Mouse (Mus musculus): ENCODE measurements at regions not wholly inside any gene's neighbourhood (a gene's known extent, or its start where the extent isn't known, plus 50 kb on each side); places are given as distances from the start of the nearest gene placed in this dataset.

DNA sequence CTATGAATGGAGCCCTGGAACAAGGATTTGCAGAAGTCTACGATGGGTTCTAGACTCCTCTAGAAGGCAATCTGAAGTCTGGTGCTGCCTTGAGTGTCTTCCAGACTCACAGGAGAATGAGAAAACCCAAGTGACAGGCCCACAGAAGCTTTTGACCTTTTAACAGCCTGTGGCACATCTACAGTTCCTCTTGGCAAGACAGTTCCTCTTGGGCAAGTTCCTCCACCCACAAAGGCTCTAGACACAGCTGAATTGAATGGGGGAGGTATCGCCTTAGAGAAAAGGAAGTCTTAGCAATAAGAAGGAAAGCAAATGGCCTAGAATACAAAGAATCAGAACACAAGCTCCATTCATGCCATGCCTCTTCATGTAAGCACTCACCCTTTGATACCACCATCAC lies 1402.3 kb upstream of the Lrrc6 start:
- peak; percentile 89 for ATAC-seq (ENCODE audit: poor library complexity, severe bottlenecking)

DNA sequence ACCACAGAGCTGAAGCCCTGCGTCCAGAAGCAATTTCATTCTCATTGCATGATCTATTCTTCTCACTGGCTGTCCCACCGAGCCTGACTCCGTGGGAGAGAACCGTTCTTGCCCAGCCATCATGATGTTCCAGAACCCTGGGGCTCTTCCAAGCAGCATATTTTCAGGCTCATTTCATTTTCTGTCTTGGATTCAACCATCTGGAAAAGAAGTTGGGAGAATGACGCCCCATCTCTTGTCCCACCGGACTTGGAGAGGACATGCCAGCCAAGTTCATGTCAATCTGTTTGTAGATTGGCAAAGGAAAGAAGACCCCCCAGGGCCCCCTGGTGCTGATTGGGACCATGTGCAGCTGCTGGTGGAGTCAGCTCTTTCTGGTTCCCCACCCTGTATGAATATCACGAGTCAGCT lies 1400.5 kb upstream of the Lrrc6 start:
- ATAC-seq (ENCODE audit: poor library complexity, severe bottlenecking) = no peak

DNA sequence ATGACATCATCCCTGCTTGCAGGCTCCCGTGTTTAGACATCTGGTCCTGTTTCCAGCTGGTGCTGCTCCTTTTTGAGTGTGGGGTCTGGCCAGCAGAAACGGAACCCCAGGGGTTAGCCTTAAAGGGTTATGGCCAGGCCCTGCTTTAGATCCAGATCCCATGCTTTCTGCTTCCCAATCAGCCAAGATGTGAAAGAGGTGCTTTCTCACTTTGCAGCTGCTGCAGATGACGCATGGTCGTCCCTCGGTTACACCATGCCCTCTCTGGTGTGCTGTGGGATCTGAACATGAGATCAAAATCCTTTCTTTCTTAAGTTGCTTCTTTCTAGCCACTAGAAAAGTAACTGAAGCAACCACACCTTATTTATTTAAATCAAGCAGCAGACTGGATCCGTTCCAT lies 1399.1 kb upstream of the Lrrc6 start:
- no peak for ATAC-seq (ENCODE audit: poor library complexity, severe bottlenecking)

DNA sequence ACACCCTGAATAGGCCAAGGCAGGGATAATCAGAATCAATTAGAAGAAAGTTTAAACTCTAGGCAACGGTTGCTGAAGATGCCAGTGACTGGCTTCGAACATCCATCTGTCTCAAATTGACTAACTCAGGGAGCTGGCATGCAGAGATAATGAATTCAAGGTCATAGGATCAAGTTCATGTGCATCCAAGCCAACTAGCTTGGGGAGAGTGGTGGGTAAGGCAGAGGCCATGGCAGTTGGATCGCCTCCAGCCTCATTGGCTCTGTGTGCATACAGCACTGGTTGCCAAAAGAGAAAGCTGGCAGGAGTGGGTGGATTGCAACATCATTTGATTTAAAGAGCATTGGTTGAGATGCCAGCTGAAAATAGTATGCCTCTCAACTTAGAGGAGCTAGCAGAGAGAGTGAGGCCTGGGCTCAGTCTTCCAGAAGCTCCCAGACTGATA lies 1398.3 kb upstream of the Lrrc6 start:
- ATAC-seq (ENCODE audit: poor library complexity, severe bottlenecking) = no peak

DNA sequence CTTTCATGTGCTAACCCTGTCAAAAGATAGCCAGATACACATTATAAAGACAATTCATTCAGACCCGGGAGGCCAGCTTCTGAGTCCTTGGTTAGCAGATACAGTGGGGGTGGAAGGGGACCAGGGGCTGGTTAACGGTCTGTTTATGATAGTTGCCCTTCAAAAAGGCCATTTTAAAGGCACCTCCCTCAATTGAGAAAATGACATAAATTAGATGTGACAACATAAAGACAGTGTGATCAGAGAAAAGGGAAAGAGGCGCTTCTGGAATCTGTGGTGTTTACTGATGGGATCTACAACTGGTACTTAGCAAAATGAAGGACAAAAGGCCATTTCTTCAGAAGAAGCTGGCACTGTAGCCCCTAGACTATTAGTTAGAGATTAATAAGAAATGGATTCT lies 1391.4 kb upstream of the Lrrc6 start:
- ATAC-seq (ENCODE audit: poor library complexity, severe bottlenecking) = no peak

DNA sequence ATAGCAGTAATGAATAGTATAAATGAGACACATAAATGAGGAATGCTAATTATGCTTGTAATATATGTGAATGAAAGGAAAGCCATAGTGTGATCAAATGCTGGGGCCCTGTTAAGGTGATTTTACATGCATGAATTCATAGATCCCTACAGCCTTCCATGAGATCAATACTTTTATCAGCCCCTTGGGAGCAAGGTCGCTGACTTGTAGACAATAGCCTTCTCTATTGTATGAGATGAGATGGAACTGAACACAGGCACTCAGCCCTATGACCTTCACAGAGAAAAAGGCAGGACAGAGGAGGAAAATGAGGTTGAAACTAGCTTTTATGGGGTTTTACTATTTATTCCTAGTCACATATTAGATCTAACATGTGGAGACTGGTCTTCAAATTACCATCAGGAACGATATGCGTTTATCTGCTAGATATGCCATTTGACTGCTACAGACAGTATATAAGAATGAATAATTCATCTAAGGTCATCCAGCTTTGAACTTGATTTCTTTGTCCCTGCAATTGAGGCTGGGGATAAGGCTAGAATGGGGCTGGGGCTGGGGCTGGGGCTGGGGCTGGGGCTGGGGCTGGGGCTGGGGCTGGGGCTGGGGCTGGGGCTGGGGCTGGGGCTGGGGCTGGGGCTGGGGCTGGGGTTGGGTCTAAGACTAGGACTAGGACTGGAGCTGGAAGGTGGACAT lies 1390.0 kb upstream of the Lrrc6 start:
- no peak for ATAC-seq (ENCODE audit: poor library complexity, severe bottlenecking)

DNA sequence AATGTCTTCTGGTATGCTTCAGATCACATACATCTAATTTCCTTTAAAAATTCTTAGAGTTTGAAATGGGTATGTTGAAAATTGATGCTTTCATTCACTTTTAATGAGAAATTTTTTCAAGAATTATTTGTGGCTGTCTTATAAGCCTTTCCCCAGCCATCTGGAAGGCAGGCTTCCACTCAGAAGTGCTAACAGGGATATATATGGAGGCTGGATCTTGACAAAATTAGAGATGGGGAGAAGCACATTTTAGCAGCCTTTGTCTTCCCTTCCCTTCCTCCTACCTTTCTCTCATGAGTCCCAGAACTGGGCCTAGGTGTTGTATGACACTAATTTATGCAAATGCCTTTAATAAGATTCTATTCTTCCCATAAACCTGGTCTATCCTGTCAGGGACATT lies 1387.8 kb upstream of the Lrrc6 start:
- no peak for ATAC-seq (ENCODE audit: poor library complexity, severe bottlenecking)

DNA sequence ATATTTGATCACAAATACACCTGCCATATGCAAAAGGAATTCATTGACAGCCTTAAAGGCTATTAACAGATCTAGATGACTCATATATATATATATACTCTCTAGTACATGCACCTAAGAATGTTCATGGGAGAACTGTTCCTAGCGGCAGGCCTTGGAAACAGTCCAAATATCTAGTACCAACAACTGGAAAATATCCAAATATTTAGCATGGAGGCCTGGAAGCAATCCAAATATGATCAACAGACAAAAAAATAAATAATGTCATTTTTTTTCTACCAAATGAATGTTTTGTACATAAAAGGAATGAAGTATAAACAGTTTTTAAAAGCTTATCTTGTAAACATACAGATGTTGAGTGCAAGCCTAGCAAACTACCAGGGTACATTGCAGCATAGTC lies 1354.6 kb upstream of the Lrrc6 start:
- ATAC-seq (ENCODE audit: poor library complexity, severe bottlenecking) = no peak

DNA sequence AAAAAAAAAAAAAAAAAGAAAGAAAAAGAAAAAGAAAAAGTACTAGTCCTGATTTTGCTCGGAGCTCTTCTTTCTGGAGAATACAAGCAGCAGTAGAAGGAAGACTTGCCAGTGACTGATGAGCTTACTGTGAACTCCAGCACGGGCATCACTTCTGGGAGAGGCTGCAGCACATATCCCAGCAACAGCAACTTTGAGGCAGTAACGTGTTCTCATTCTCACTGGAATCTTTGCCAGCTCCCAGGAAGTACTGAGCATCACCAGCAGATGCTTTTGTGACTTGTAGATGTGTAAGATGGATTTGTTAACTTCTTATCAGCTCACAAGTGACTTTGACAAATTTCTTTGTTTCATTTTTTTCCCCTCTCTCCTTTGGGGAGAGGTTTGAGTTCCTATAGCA lies 1349.4 kb upstream of the Lrrc6 start:
- ATAC-seq (ENCODE audit: poor library complexity, severe bottlenecking) = no peak

DNA sequence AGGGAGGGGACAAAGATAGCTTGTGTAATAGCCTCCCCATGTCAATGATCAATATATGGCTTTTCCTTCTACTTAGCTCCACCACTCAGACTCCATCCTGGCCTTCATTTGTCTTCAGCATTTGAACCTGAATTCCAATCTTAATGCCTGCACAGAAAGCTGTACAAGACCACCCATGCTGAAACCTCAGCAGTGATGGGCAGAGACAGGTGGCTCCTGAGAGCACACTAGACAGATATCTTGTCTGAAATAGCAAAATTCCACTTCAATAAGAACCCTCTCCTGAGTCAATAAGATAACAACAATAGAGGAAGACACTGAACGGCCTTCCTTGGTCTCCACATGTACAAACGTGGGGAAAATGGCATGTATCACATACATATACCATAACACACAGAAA lies 1345.0 kb upstream of the Lrrc6 start:
- ATAC-seq (ENCODE audit: poor library complexity, severe bottlenecking) = no peak

DNA sequence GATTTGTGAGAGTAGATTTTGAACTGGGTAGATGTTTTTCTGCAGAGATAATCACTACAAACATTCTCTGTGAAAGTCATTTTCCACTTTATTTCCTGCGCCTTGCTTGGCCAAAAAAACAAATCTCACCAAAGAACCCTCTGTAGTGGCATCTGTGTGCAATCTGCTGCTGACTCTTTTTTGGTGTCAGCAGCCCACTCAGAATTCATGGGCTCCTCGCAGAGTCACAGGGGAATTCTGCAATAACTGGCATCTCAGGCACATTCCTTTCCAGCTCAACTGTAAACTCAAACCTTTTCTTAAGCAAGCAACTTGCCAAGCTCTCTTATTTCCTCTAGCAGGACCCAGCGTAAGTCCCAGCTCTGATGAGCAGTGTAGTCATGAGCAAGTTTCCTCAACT lies 1340.0 kb upstream of the Lrrc6 start:
- ATAC-seq (ENCODE audit: poor library complexity, severe bottlenecking) = no peak

DNA sequence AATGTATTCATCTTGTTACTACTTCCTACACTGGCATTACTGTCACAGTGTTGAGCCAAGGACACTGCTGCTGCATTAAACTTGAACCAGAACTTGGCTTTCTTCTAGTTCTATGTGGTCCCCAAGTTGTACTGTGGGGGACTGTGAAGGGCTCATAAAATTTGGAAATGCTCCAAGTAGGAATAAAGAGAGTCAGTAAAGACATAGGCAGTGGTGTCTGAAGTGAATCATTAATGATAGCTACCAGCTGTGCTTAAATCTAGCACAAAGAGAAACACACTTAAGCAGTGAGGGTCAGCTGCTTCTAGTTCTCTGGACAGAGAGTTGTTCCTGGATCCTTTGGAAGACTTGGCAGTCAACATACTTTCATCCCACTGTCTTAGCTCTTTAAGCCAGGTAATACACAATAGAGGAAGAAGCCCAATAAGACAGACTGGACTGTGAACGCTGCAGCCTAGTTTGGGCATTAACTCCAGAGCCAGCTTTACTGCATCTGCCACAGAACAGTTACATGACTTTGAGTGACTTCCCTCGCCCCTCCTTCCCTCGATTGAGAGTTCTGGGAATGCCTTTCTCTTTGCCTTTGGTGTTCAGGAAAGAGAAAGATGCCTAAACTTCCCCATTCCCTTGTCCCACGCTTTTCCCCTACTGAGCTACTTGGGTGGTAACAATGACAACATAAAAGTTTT lies 1325.2 kb upstream of the Lrrc6 start:
- no peak for ATAC-seq (ENCODE audit: poor library complexity, severe bottlenecking)

DNA sequence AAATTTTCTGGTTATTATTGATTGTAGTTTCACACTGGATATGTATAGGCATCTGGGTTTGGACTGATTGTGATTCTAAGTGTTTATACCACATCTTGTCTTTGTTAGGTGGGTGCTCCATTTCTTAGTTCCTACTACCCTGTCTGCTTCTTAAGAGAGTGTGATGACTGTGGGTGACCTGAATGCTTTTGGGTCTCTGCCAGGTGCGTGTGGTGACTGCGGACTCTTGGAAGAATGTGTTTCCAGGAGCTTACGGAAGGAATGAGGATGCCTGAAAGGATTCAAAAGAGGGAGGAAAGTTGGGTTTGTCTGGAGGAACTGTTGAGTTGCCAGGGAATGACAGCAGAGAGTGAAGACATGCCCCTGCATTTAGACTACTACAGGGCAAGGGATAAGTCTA lies 1322.5 kb upstream of the Lrrc6 start:
- no peak for ATAC-seq (ENCODE audit: poor library complexity, severe bottlenecking)

DNA sequence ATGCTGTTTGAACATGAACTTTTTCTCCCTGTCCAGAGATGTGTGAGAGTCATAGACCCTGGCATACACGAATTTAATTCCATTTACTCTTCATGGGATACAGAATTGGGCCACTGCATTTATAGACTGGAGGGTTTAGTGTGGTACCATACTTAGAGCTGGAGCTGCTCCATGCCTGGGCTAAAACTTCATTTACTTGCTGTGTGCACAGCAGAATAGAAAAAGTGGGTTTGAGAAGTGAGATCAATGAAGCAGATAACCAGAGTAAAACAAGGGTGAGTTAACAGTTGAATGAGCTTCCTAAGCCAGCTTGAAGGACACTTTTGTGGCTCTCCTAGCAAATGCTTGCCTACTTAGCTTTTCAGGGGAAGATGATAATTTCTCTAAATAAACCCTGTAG lies 1299.2 kb upstream of the Lrrc6 start:
- no peak for ATAC-seq (ENCODE audit: poor library complexity, severe bottlenecking)

DNA sequence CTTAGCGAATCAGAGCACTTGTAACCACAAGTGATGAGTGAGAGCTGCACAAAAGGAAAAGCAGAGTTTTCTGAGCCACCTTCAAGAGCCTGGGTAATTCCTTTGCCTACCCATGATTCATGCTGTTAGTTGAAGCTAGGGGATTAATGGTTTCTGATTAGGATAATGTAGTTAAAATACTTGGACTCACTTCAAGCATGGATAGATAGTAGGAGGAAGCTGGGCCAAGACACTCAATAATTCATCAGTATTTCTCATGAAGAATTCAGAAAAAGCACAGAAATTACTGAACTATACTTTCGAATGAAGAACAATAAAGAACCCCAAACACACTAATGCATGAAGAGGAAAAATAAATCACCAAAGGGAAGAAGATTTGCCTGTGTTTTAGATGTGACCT lies 1294.9 kb upstream of the Lrrc6 start:
- no peak for ATAC-seq (ENCODE audit: poor library complexity, severe bottlenecking)

DNA sequence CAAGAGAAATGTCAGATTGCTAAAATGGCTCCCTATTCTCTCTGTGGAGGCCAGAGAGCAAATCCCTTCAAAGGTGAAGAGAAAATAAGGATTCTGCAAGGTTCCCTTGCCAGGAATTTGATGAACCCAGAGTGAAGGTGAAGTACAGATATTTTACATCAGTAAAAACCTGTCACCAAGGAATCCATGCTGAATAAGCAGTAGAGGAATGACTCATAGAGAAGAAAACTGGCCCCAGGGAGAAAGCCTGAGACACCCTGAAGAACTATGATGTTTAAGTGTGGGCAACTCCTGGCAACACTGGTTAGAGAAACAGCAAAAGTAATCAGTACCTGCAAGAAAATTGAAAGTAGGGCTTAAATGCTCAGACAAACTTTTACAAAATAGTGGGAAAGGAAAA lies 1292.1 kb upstream of the Lrrc6 start:
- no peak for ATAC-seq (ENCODE audit: poor library complexity, severe bottlenecking)

DNA sequence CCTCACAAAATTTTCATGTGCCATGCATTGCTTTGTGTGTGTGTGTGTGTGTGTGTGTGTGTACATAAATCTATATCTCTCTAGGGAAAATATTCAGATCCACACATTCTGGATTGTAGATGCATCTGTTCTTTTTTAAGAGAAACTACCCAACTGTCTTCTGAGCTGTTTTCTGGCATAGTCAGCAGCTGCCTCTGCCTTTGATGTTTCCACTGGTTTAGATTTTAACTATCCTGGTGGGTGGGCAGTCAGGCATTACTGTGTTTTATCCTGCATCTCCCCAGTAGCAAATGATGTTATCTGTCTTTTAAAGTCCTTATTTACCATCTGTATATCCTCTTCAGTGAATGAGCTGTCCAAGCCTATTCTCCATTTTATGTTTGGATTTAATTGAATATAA lies 1287.9 kb upstream of the Lrrc6 start:
- ATAC-seq (ENCODE audit: poor library complexity, severe bottlenecking) = no peak

DNA sequence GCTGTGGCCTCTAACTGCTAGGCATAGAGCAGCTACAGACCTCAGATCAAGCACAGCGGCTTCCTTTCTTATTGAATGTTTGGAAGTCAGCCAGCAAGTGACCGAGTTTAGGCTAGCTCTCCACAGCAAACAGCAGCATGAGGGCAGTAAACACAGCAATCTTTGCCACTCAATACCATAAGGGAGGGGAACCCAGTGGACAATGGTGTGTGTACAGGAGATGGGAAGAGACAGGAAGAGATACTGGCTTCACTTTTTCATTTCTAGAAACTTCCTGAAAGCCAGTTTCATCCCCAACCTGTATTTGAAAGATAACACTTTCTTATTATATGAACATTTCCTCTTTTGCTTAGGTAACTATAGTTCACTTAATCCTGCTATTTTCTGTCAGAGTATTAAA lies 1284.9 kb upstream of the Lrrc6 start:
- ATAC-seq (ENCODE audit: poor library complexity, severe bottlenecking) = no peak

DNA sequence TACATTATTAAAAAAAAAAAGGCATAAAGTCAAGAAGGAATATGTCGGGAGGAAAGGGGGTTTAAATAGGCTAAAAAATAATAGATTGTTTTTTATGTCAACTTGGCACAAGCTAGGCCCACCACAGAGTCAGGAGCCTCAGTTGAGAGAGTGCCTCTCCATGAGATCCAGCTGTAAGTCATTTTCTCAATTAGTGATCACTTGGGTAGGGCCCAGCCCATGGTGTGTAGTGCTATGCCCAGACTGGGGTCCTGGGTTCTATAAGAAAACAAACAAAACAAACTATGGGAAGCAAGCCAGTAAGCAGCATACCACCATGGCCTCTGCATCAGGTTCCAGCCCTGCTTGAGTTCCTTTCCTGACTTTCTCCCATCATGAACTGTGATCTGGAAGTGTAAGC lies 1283.0 kb upstream of the Lrrc6 start:
- no peak for ATAC-seq (ENCODE audit: poor library complexity, severe bottlenecking)

DNA sequence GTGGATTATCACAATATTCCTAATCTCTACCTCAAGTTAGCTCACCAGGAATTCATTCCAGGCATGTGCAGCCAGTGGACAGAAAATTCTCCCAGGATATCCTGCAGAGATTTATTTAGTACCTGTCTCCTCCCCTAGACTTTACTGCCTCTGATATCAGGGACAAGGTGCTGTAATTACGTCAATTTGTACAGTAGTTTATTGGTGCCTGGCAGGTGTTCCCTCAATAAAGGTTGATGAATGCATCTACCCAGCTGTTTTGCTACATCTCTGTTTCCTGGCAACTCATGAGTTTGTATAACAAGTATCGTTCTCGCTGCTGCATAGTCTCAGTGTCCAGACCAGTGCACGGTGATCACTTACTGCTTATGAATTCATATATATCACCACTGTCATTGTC lies 1281.8 kb upstream of the Lrrc6 start:
- no peak for ATAC-seq (ENCODE audit: poor library complexity, severe bottlenecking)

DNA sequence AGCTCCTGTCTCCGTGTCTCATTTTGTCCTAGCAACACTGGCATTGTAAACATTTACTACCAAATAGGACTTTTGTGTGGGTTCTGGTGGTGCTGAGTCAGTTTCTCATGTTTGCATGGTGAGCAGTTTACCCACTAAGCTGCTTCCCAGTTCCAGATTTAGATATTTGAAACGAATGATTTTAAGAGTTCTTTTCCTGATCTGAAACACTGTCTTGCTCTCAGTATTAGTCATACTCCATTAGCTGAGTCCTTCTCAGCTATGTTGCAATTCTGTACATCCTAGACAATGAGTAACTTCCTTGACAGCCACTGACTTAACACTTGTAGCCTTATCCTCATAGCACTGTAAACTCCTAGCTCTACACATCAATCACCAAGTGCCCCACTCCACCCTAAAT lies 1280.1 kb upstream of the Lrrc6 start:
- ATAC-seq (ENCODE audit: poor library complexity, severe bottlenecking) = peak; percentile 87

DNA sequence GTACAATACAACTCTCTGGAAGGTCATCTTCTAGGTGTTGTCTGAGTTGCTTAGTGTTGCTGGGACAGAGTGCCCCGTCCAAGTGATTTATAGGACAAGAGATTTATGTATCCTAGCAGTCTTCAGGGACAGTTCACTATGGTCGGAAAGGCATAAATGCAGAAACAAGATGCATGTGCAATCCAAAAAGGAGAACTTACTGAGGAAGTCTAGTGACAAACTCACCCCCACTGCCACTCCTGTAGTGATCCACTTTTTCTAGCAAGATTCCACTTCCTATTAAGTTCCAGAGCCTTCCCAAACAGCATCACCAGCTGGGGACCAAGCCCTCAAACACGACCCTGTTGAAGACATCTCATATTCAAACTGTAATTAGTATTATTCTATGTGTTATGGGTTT lies 1266.9 kb upstream of the Lrrc6 start:
- ATAC-seq (ENCODE audit: poor library complexity, severe bottlenecking) = peak; percentile 97

DNA sequence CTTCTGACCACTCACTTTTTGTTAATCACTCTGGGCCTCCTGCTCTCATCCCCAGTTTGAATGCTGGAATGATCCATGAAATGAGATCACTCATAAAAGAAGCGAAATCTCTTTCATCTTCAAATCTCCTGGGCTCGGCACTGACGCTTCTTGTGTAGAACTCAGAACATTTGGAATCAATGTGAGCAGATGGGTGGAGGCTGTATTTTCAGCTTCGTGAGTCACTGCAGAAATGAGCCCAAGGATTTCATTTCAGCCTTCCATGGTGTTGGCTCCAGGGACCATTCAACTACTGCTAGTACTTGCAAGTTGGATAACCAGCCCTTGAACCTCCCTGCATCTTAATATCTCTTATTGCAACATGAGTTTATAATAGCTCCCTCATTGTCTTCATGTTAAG lies 1258.5 kb upstream of the Lrrc6 start:
- no peak for ATAC-seq (ENCODE audit: poor library complexity, severe bottlenecking)
